In genomic region chr12:29634509-29634908, GRCm38 (mm10) we compare ENCODE assay signal across 31 mouse cellular contexts.
DNase-seq lines count a peak whose midpoint lies in the region; ATAC-seq and TF ChIP-seq lines count a peak whose summit lies in the region.
"Had no signal": no experiment of that assay in that cellular context is flagged by ENCODE, and none has a peak within 500 bp of the region (broad histone marks: within the 10 kb centered on the region; RNA-seq: fewer than 3 reads in every experiment).

No protein-coding gene starts in this region.

- ATAC-seq in forebrain, postnatal 0 days: no peak
- ATAC-seq in forebrain, embryonic 11.5 days (replicated peaks; ENCODE audit: low FRiP score): no peak
- ATAC-seq in hindbrain, embryonic 13.5 days (ENCODE audit: low FRiP score): no peak
- no peak for ATAC-seq in hindbrain, embryonic 12.5 days (ENCODE audit: low FRiP score)
- ATAC-seq in neural tube, embryonic 13.5 days (ENCODE audit: low read depth): no peak
- ATAC-seq: forebrain, embryonic 14.5 days; hindbrain, postnatal 0 days; inflammation-experienced regulatory T-cells, adult 6 months; intestine, embryonic 16.5 days; Patski had no signal

- no peak overlapping the region for H3K4me3 ChIP-seq in forebrain, postnatal 0 days (ENCODE audit: low read depth, low read length)
- H3K4me3 ChIP-seq in forebrain, embryonic 11.5 days (ENCODE audit: low read depth, low read length): no peak overlapping the region
- H3K4me3 ChIP-seq in hindbrain, embryonic 13.5 days: no peak overlapping the region
- no peak overlapping the region for H3K4me3 ChIP-seq in hindbrain, embryonic 12.5 days
- no peak overlapping the region for H3K4me3 ChIP-seq in neural tube, embryonic 13.5 days
- H3K4me3 ChIP-seq: embryonic facial prominence, embryonic 10.5 days; embryonic facial prominence, embryonic 13.5 days; erythroblast, embryonic 14.5 days; heart, adult 2 months; heart, embryonic 10.5 days; heart, embryonic 13.5 days had no signal

- H3K27ac ChIP-seq in forebrain, postnatal 0 days (ENCODE audit: low read depth, low read length): 0 out of 2 replicates have a peak overlapping the region, but pooled peaks have one; percentile 29
- no peak overlapping the region for H3K27ac ChIP-seq in forebrain, embryonic 11.5 days (ENCODE audit: low read depth, low read length)
- H3K27ac ChIP-seq in hindbrain, embryonic 13.5 days: peak overlapping the region; percentile 13; the same call in 1 of the 2 replicates
- H3K27ac ChIP-seq in hindbrain, embryonic 12.5 days: no peak overlapping the region
- 0 out of 2 replicates have a peak overlapping the region, but pooled peaks have one; percentile 1 for H3K27ac ChIP-seq in neural tube, embryonic 13.5 days (replicated peaks)
- H3K27ac ChIP-seq: embryonic facial prominence, embryonic 10.5 days; embryonic facial prominence, embryonic 13.5 days; heart, adult 2 months; heart, embryonic 10.5 days; heart, embryonic 13.5 days; hindbrain, embryonic 14.5 days; hindbrain, postnatal 0 days had no signal

- no peak for TF ChIP-seq CTCF in forebrain, postnatal 0 days (IDR thresholded peaks at IDR 0.05; ENCODE audit: low read depth)

- H3K36me3 ChIP-seq in forebrain, postnatal 0 days (ENCODE audit: insufficient read depth): no peaks in the 10 kb centered on the region
- no peaks in the 10 kb centered on the region for H3K36me3 ChIP-seq in forebrain, embryonic 11.5 days (ENCODE audit: control insufficient read depth, insufficient read depth, low read length)
- H3K36me3 ChIP-seq in hindbrain, embryonic 13.5 days: no peaks in the 10 kb centered on the region
- no peaks in the 10 kb centered on the region for H3K36me3 ChIP-seq in hindbrain, embryonic 12.5 days
- H3K36me3 ChIP-seq in neural tube, embryonic 13.5 days: no peaks in the 10 kb centered on the region
- H3K36me3 ChIP-seq: embryonic facial prominence, embryonic 10.5 days; embryonic facial prominence, embryonic 13.5 days; G1E; heart, embryonic 10.5 days; heart, embryonic 13.5 days had no signal

- H3K9me3 ChIP-seq in forebrain, postnatal 0 days (ENCODE audit: low read length): no peaks in the 10 kb centered on the region
- no peaks in the 10 kb centered on the region for H3K9me3 ChIP-seq in forebrain, embryonic 11.5 days (ENCODE audit: control insufficient read depth, low read length)
- H3K9me3 ChIP-seq in hindbrain, embryonic 13.5 days: no peaks in the 10 kb centered on the region
- H3K9me3 ChIP-seq in hindbrain, embryonic 12.5 days (replicated peaks): no peaks in the 10 kb centered on the region
- no peaks in the 10 kb centered on the region for H3K9me3 ChIP-seq in neural tube, embryonic 13.5 days
- H3K9me3 ChIP-seq: embryonic facial prominence, embryonic 10.5 days; embryonic facial prominence, embryonic 13.5 days; heart, embryonic 10.5 days; heart, embryonic 13.5 days had no signal

- H3K27me3 ChIP-seq in forebrain, postnatal 0 days (ENCODE audit: insufficient read depth, low read length): no peaks in the 10 kb centered on the region
- no peaks in the 10 kb centered on the region for H3K27me3 ChIP-seq in forebrain, embryonic 11.5 days (ENCODE audit: control insufficient read depth, insufficient read depth, low read length)
- H3K27me3 ChIP-seq in hindbrain, embryonic 13.5 days: no peaks in the 10 kb centered on the region
- no peaks in the 10 kb centered on the region for H3K27me3 ChIP-seq in hindbrain, embryonic 12.5 days
- H3K27me3 ChIP-seq in neural tube, embryonic 13.5 days: no peaks in the 10 kb centered on the region
- H3K27me3 ChIP-seq: CH12.LX; embryonic facial prominence, embryonic 13.5 days; heart, embryonic 13.5 days had no signal

- peaks cover 20% of the 10 kb centered on the region for H3K4me1 ChIP-seq in forebrain, postnatal 0 days (ENCODE audit: insufficient read depth)
- peaks cover 4% of the 10 kb centered on the region; the same call in 1 of the 2 replicates for H3K4me1 ChIP-seq in forebrain, embryonic 11.5 days (replicated peaks; ENCODE audit: control insufficient read depth, insufficient read depth, low read length)
- H3K4me1 ChIP-seq in hindbrain, embryonic 13.5 days (replicated peaks): peaks cover 34% of the 10 kb centered on the region
- H3K4me1 ChIP-seq in hindbrain, embryonic 12.5 days: peaks cover 15% of the 10 kb centered on the region
- peaks cover 21% of the 10 kb centered on the region for H3K4me1 ChIP-seq in neural tube, embryonic 13.5 days (replicated peaks)
- H3K4me1 ChIP-seq: embryonic facial prominence, embryonic 13.5 days; heart, embryonic 10.5 days had no signal

- H3K4me2 ChIP-seq in forebrain, postnatal 0 days (ENCODE audit: low read depth): no peak overlapping the region
- no peak overlapping the region for H3K4me2 ChIP-seq in forebrain, embryonic 11.5 days (ENCODE audit: low read depth, low read length, severe bottlenecking)
- no peak overlapping the region for H3K4me2 ChIP-seq in hindbrain, embryonic 13.5 days
- H3K4me2 ChIP-seq in hindbrain, embryonic 12.5 days (replicated peaks): no peak overlapping the region
- no peak overlapping the region for H3K4me2 ChIP-seq in neural tube, embryonic 13.5 days
- H3K4me2 ChIP-seq: embryonic facial prominence, embryonic 13.5 days; heart, embryonic 13.5 days; hindbrain, embryonic 14.5 days had no signal

- 74% methylated on average over 2 of the region's 2 CpGs for WGBS in forebrain, postnatal 0 days
- WGBS in forebrain, embryonic 11.5 days: 84% methylated on average over 2 of the region's 2 CpGs
- 83% methylated on average over 2 of the region's 2 CpGs for WGBS in hindbrain, embryonic 13.5 days
- WGBS in hindbrain, embryonic 12.5 days: 89% methylated on average over 2 of the region's 2 CpGs
- WGBS in neural tube, embryonic 13.5 days: 88% methylated on average over 2 of the region's 2 CpGs

- DNase-seq in forebrain, postnatal 0 days: no peak
- DNase-seq in forebrain, embryonic 11.5 days (ENCODE audit: low spot score): no peak
- DNase-seq in neural tube, embryonic 10.5 days (ENCODE audit: extremely low spot score, low spot score): no peak
- DNase-seq: adrenal gland, adult 2 months; adrenal gland, postnatal 14 days; B cell, adult 2 months; cerebellum, adult 11-12 months; cerebellum, adult 8-10 months; cerebellum, postnatal 10 days; cerebellum, postnatal 36 days; embryo, embryonic 11 days; gastrocnemius, postnatal 25 days; heart, adult 2 months; heart, postnatal 14 days; kidney, adult 18-20 months had no signal

- no peak overlapping the region for H3K9ac ChIP-seq in forebrain, postnatal 0 days
- no peak overlapping the region for H3K9ac ChIP-seq in forebrain, embryonic 11.5 days (ENCODE audit: low read length)
- no peak overlapping the region for H3K9ac ChIP-seq in hindbrain, embryonic 13.5 days
- no peak overlapping the region for H3K9ac ChIP-seq in hindbrain, embryonic 12.5 days
- no peak overlapping the region for H3K9ac ChIP-seq in neural tube, embryonic 13.5 days
- H3K9ac ChIP-seq: embryonic facial prominence, embryonic 13.5 days; heart, embryonic 13.5 days; hindbrain, embryonic 14.5 days had no signal

Comparison
In these comparisons a context has a peak if more than half of its experiments do, and no peak if none do; other contexts are left out.
1. H3K27ac ChIP-seq: peak in forebrain, postnatal 0 days (single experiment), hindbrain, embryonic 13.5 days (single experiment) and neural tube, embryonic 13.5 days (single experiment); none in forebrain, embryonic 11.5 days (single experiment) and hindbrain, embryonic 12.5 days (single experiment).